Mouse (Mus musculus) ES-E14 (cell line): Measurements from ENCODE around the gene Mia2.

Experiments used
- HCFC1 ChIP-seq: IDR thresholded peaks from 2 replicates; pipeline ENCODE4 v1.6.1; 2012; ENCODE audit warnings: low read length, inconsistent platforms, borderline replicate concordance; ENCODE audit not compliant: insufficient read depth
- ZNF384 ChIP-seq: IDR thresholded peaks from 2 replicates; pipeline ENCODE4 v1.6.1; 2012; ENCODE audit warnings: low read depth, low read length, inconsistent platforms

- TF ChIP-seq ZNF384 (no peak), HCFC1 (no peak)
Observed at GRCm38 (mm10) chr12:59132462-59132861, 36.9 kb downstream of the Mia2 start.
